Mouse (Mus musculus): ENCODE results near the gene Ubl5.

DNA sequence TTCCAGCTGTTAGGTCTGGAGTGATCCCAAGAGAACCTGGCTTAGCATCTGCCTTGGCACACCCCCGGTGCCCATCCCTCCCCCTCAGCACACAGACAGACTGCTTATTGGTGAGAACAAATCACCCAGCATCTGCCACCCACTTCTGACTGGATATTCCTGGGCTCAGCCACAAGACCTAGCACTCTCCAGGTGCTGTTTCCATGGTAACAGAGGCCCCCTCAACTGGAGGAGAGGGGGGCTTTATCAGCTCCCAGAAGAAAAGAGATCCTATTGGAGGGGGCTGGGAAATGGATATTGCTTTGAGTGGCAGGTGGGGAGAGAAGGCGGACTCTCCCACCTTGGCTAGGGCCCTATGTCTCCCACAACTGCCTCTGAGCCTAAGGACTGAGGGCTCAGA is 21.3 kb downstream of the Ubl5 start:
- TF ChIP-seq GATA1 (IDR thresholded peaks at IDR 0.05; ENCODE audit: borderline replicate concordance, low read length): no peak
- no peak for TF ChIP-seq FLI1 (IDR thresholded peaks at IDR 0.05; ENCODE audit: low read length)

Measured in megakaryocyte, embryonic 14.5 days (primary cell).